Mouse (Mus musculus): ENCODE measurements around the gene Tbrg4. TPM values are rescaled to one million over a fixed set of nuclear protein-coding genes. Genes with fewer than 3 reads are reported as not detected.

The Tbrg4 gene
- total RNA-seq, 2 experiments from 2014 or later, result 42.9 to 52.9 TPM

GRCm38 (mm10) chr11:6647831-6648724 is 22.2 kb upstream of the Tbrg4 start:
- peak; percentile 62 for TF ChIP-seq CTCF (conservative IDR thresholded peaks at IDR 0.05)
- no peak overlapping the region for H3K4me3 ChIP-seq
- no peak overlapping the region for H3K27ac ChIP-seq
- DNase-seq (ENCODE audit: low spot score in 2 of 2), result no peak

- H3K4me3 ChIP-seq, result no peak overlapping the region
- DNase-seq (ENCODE audit: low spot score in 2 of 2), result no peak
- H3K27ac ChIP-seq, result no peak overlapping the region
- TF ChIP-seq CTCF (conservative IDR thresholded peaks at IDR 0.05), result no peak
Observed at GRCm38 (mm10) chr11:6644566-6644965, 18.7 kb upstream of the Tbrg4 start.

GRCm38 (mm10) chr11:6639072-6639471 is 13.2 kb upstream of the Tbrg4 start:
- Histone ChIP-seq H3K27ac (no peak overlapping the region), H3K4me3 (no peak overlapping the region)
- no peak for TF ChIP-seq CTCF (conservative IDR thresholded peaks at IDR 0.05)
- no peak for DNase-seq (ENCODE audit: low spot score in 2 of 2)

DNA sequence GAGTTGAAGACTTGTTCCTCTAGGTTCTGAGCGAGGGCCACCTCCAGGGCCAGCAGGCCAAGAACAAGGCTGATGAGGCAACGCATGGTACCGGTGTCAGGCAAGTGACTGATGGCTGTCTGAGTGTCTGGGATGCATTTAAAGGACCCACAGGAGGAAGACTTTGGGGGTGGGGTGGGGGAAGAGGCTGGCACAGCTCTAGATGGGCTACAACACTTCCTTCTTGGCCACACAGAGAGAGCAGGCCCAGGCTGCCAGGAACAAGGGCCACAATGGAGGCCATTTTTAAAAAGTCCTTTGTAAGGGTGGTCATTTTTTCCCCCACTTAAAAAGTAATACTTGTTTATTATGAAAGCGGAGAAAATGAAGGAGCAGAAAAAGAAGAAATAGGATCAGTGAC is 12.7 kb upstream of the Tbrg4 start, which contains the start of gene Wap:
Gene Wap (minus strand): TSS at position 101 of the 400 bp plus-strand sequence.
- no peak for DNase-seq (ENCODE audit: low spot score in 2 of 2)
- Histone ChIP-seq H3K27ac (no peak within 1 kb of the TSS), H3K4me3 (no peak within 1 kb of the TSS)
- no peak for TF ChIP-seq CTCF (conservative IDR thresholded peaks at IDR 0.05)

DNA sequence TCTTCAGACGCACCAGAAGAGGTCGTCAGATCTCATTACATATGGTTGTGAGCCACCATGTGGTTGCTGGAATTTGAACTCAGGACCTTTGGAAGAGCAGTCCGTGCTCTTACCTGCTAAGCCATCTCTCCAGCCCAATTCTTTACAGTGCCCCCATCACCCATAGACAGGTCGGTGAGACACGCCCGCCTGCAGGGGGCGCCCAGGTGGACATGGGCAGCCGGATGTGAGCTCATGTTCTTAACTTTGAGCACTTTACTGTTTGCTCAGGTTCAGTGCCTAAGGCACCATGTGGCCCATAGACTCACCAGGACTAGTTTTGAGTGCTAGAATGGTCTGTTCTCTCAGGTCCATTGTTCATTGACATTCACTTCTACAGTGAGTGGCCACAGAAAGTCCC is 10.3 kb upstream of the Tbrg4 start:
- Histone ChIP-seq H3K4me3 (no peak overlapping the region), H3K27ac (no peak overlapping the region)
- peak; percentile 44 for TF ChIP-seq CTCF (conservative IDR thresholded peaks at IDR 0.05)
- no peak for DNase-seq (ENCODE audit: low spot score in 2 of 2)

DNA sequence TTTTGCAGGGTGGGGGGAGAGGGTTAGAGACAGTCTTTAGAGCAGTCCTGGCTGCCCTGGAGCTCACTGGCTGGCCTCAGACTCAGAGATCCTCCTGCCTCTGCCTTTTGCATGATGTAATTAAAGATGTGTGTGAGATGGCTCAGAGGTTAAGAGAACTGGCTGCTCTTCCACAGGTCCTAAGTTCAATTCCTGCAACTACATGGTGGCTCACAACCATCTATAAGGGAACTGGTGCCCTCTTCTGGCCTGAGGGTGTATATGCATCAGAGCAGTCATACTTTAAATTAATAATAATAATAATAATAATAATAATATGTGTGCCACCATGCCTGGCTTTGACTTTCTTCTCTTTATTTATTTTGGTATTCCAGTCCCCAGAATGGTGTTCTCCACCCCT is 3.8 kb upstream of the Tbrg4 start:
- peak; percentile 81 for TF ChIP-seq CTCF (conservative IDR thresholded peaks at IDR 0.05)
- H3K27ac ChIP-seq, result no peak overlapping the region
- peak in 1 of 2 experiments; percentile 57 for DNase-seq (ENCODE audit: low spot score in 2 of 2)
- H3K4me3 ChIP-seq, result no peak overlapping the region

GRCm38 (mm10) chr11:6628568-6628967 is 2.7 kb upstream of the Tbrg4 start:
- DNase-seq (ENCODE audit: low spot score in 2 of 2), result peak in 1 of 2 experiments; percentile 38
- peak; percentile 78 for TF ChIP-seq CTCF (conservative IDR thresholded peaks at IDR 0.05)
- H3K27ac ChIP-seq, result no peak overlapping the region
- no peak overlapping the region for H3K4me3 ChIP-seq

GRCm38 (mm10) chr11:6627731-6628130 is 1.9 kb upstream of the Tbrg4 start:
- Histone ChIP-seq H3K27ac (no peak overlapping the region), H3K4me3 (no peak overlapping the region)
- DNase-seq (ENCODE audit: low spot score in 2 of 2), result no peak
- TF ChIP-seq CTCF (conservative IDR thresholded peaks at IDR 0.05), result no peak

- DNase-seq (ENCODE audit: low spot score in 2 of 2), result no peak
- no peak for TF ChIP-seq CTCF (conservative IDR thresholded peaks at IDR 0.05)
Observed at GRCm38 (mm10) chr11:6626388-6626772, 513 bp upstream of the Tbrg4 start.

GRCm38 (mm10) chr11:6624619-6625382 is 1.1 kb downstream of the Tbrg4 start:
- no peak for DNase-seq (ENCODE audit: low spot score in 2 of 2)
- TF ChIP-seq CTCF (conservative IDR thresholded peaks at IDR 0.05), result no peak
- Histone ChIP-seq H3K27ac (peak overlapping the region; percentile 92), H3K4me3 (peak overlapping the region; percentile 83)

More at GRCm38 (mm10) chr11:6626388-6626772, 513 bp upstream of the Tbrg4 start:
- Histone ChIP-seq H3K4me3 (peak overlapping the region; percentile 83), H3K27ac (peak overlapping the region; percentile 92)

DNA sequence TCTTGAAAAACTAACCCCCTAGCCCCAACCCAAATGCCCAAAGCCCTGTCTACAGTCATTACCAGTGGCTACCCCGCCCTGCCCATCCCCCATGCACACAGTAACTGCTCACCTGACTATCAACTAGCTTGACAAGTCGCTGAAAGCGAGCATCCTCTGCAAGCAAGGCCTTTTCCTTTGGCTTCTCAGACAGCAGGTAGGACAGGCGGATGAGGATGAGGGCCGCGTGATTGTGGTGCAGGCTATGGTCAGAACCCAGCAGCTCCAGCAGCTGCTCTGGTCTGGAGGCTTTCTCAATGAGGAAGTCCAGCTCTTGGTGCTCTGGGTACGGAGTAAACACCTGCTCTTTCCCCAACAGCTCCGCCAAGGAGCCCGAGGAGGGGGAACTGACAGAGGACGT is 2.2 kb downstream of the Tbrg4 start:
- DNase-seq (ENCODE audit: low spot score in 2 of 2), result no peak
- no peak for TF ChIP-seq CTCF (conservative IDR thresholded peaks at IDR 0.05)
- no peak overlapping the region for H3K27ac ChIP-seq
- peak overlapping the region; percentile 15; the same call in 1 of the 2 replicates for H3K4me3 ChIP-seq

DNA sequence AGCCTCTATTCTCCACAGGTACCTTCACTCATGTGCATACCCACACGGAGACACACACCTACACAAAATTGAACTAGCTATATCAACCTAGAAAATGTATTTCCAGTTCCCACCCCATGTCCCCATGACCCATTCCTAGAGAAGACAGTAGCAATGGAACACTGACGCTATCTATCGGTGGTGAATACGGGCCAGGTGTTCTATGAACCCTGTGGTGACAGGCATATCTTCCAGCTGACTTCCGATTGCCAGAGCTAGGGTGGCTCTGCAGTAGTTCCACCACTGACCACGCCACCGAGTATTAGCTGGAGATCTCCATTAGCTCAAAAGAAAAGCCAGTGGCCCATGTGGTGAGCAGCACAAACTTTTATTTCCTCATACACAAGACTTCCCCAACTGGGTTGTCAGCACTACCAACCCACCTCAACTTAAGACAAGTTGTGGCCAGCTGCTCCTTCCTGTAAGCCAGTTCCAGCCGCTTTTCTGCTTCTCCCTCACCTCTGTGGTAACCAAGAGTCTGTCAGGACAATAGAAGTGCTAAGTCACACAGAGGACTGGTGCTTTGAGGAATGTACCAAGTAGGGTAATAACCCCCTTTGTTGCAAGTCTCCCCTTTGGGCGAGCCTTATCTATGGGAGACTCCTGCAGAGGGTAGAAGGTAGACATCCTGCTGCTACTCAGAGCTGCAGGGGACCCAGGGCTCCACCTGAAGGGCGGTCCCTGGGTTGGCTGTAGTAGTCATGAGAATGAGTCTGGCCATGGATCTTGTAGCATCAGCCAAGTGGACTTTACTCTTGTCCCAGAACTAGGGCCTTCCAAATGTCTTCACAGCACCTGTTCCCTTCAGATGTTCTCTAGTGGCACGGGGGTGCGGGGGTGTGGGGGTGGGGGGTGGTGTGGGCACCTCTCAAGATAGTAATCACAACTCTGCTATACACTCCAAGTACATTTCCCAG is 10.3 kb downstream of the Tbrg4 start:
- H3K27ac ChIP-seq, result no peak overlapping the region
- DNase-seq (ENCODE audit: low spot score in 2 of 2), result no peak
- no peak for TF ChIP-seq CTCF (conservative IDR thresholded peaks at IDR 0.05)
- no peak overlapping the region for H3K4me3 ChIP-seq
